Mouse (Mus musculus) kidney, adult 18-20 months (tissue): ENCODE data around the gene Rps8.
A peak's percentile ranks its signal among the peaks of the same experiment; 100 is the strongest.
"Not testable (repeated sequence)": the region's sequence is repeated elsewhere in the genome, so short reads cannot be mapped to it uniquely, and the experiment has no call there.

Experiments
- DNase-seq: peaks from one replicate; pipeline ENCODE4 v3.0.0; 2021

Rps8 gene

GRCm38 (mm10) chr4:117155792-117156355 is at the start of gene Rps8:
TSS of gene Rps8 (minus strand) at chr4:117156243.
- DNase-seq = peak; percentile 90

GRCm38 (mm10) chr4:117202992-117203354 is 46.9 kb upstream of the Rps8 start:
- DNase-seq = no peak

GRCm38 (mm10) chr4:117202046-117202991 is 46.3 kb upstream of the Rps8 start:
- peak; percentile 52 for DNase-seq

- DNase-seq = no peak
Measured at GRCm38 (mm10) chr4:117191804-117192203, 35.8 kb upstream of the Rps8 start.

- no peak for DNase-seq
Measured at GRCm38 (mm10) chr4:117190660-117191059, 34.6 kb upstream of the Rps8 start.

GRCm38 (mm10) chr4:117189856-117190543 is 34.0 kb upstream of the Rps8 start:
- DNase-seq = peak; percentile 43

GRCm38 (mm10) chr4:117189382-117189855 is 33.4 kb upstream of the Rps8 start:
- peak; percentile 87 for DNase-seq

GRCm38 (mm10) chr4:117188969-117189368 is 32.9 kb upstream of the Rps8 start:
- no peak for DNase-seq

- not testable (repeated sequence) for DNase-seq
Measured at GRCm38 (mm10) chr4:117182759-117183096, 26.7 kb upstream of the Rps8 start.

GRCm38 (mm10) chr4:117181863-117182758 is 26.1 kb upstream of the Rps8 start, which contains the start of gene Kif2c:
TSS of gene Kif2c (minus strand) at chr4:117182639.
- DNase-seq = peak; percentile 93

GRCm38 (mm10) chr4:117169936-117170335 is 13.9 kb upstream of the Rps8 start:
- DNase-seq = no peak

GRCm38 (mm10) chr4:117161183-117161582 is 5.1 kb upstream of the Rps8 start:
- DNase-seq = no peak

GRCm38 (mm10) chr4:117159666-117160065 is 3.6 kb upstream of the Rps8 start:
- DNase-seq = no peak

GRCm38 (mm10) chr4:117156372-117156771 is 329 bp upstream of the Rps8 start:
- DNase-seq = no peak

- no peak for DNase-seq
Measured at GRCm38 (mm10) chr4:117155020-117155791, 837 bp downstream of the Rps8 start.

- no peak for DNase-seq
Measured at GRCm38 (mm10) chr4:117152714-117153113, 3.3 kb downstream of the Rps8 start.

- no peak for DNase-seq
Measured at GRCm38 (mm10) chr4:117151416-117151815, 4.6 kb downstream of the Rps8 start.

- DNase-seq = no peak
Measured at GRCm38 (mm10) chr4:117150212-117150733, 5.8 kb downstream of the Rps8 start.

- no peak for DNase-seq
Measured at GRCm38 (mm10) chr4:117149291-117150211, 6.5 kb downstream of the Rps8 start.

GRCm38 (mm10) chr4:117148815-117149214 is 7.2 kb downstream of the Rps8 start:
- DNase-seq = no peak
